Mouse (Mus musculus) thymus, postnatal 4 days (tissue): ENCODE data around the gene Myl6b.
A peak's percentile ranks its signal among the peaks of the same experiment; 100 is the strongest.
"Not testable (repeated sequence)": the region's sequence is repeated elsewhere in the genome, so short reads cannot be mapped to it uniquely, and the experiment has no call there.

Source experiments
- DNase-seq: peaks from one replicate; pipeline ENCODE4 v3.0.0; 2021

Gene Myl6b

GRCm38 (mm10) chr10:128516677-128517076 lies 18.2 kb upstream of the Myl6b start:
- DNase-seq, result no peak

GRCm38 (mm10) chr10:128516029-128516428 lies 17.5 kb upstream of the Myl6b start:
- no peak for DNase-seq

- no peak for DNase-seq
Measured at GRCm38 (mm10) chr10:128515044-128515443, 16.6 kb upstream of the Myl6b start.

GRCm38 (mm10) chr10:128511761-128512160 lies 13.3 kb upstream of the Myl6b start:
- no peak for DNase-seq

DNA sequence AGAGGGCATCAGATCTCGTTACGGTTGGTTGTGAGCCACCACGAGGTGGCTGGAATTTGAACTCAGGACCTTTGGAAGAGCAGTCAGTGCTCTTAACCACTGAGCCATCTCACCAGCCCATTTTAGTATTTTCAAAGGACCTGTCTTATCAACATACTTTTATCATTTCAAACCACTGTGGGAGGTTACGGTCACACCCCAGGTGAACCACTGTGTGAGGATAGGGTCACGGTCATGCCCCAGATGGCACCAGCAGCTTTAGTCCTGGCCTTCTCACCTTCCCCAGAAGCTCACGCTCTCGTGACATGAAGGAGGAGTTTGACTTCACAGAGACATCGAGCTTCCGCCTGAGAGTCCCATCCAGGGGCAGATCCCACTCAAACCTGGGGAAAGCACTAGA lies 12.7 kb upstream of the Myl6b start:
- no peak for DNase-seq

DNA sequence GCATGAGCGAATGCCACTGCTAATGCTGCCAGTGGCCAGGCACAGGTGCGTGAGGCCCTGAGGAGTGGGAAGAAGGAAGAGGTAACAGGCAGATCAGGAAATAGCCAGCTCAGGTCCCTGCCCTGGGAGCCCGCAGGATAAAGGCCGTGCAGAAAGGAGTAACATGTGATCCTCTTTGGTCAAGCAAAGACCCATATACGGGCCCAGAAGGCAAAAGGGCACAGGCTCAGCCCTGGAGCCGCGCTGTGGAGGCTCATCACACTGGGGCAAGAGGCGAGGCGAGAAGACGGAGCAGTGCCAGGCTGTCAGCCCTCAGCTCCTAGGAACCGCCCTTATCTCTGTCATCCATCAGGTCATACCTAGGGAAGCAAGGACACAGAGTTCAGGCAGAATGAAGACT lies 11.8 kb upstream of the Myl6b start:
- no peak for DNase-seq

DNA sequence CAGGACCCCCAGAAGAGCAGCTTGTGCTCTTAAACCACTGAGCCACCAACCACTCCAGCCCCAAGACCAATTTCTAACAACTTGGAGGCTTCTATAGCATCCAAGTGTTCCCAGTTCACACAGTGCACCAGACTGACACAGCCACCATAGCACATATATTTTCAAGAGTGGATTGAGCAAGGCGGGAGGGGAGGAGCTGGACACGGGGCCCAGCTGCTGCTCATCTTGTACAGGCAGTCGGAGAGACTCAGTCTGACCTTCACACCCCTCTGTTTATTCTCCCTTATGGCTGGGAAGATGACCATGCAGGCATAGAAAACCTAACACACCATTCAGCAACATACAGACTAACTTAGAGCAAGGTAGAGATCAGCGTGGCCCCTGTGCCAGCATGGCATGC lies 11.3 kb upstream of the Myl6b start:
- DNase-seq, result no peak

GRCm38 (mm10) chr10:128509203-128509602 lies 10.7 kb upstream of the Myl6b start:
- no peak for DNase-seq

DNA sequence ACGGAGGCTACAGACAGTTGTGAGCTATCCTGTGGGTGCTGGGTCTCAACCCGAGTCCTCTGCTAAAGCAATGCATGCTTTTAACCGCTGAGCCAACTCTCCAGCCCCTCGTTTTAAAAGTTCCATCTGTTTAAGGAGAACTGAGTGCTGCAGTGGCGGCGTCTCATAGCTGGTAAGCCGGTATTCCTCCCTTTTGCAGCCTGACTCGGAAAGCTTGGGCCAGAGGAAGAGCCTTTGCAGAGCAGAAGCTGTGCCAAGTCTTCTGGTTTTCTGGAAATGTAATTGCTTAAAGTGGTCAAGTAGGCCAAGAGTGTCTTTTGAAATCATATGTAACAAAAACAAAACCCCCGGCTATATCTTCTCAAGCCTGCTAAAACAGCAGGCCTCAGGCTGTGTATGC lies 9.8 kb upstream of the Myl6b start:
- no peak for DNase-seq

DNA sequence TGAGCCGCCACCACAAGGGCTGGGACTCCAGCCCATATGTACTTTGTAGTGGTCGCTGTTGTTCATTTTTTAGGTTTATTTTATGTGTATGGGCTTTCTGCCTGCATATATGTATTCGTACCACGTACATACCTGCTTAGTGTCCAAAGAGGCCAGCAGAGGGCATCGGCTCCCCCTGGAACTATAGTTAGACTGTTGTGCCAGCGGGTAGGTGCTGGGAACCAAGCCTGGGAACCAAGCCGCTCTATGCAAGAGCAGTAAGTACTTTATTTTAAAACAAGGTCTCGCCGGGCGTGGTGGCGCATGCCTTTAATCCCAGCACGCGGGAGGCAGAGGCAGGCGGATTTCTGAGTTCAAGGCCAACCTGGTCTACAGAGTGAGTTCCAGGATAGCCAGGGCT lies 7.5 kb upstream of the Myl6b start:
- no peak for DNase-seq

GRCm38 (mm10) chr10:128505371-128505667 lies 6.8 kb upstream of the Myl6b start:
- DNase-seq, result not testable (repeated sequence)

- DNase-seq, result no peak
Measured at GRCm38 (mm10) chr10:128504641-128505370, 6.3 kb upstream of the Myl6b start.

GRCm38 (mm10) chr10:128504012-128504411 lies 5.5 kb upstream of the Myl6b start:
- no peak for DNase-seq

GRCm38 (mm10) chr10:128503532-128503931 lies 5.0 kb upstream of the Myl6b start:
- no peak for DNase-seq

- DNase-seq, result no peak
Measured at GRCm38 (mm10) chr10:128502341-128502740, 3.9 kb upstream of the Myl6b start.

DNA sequence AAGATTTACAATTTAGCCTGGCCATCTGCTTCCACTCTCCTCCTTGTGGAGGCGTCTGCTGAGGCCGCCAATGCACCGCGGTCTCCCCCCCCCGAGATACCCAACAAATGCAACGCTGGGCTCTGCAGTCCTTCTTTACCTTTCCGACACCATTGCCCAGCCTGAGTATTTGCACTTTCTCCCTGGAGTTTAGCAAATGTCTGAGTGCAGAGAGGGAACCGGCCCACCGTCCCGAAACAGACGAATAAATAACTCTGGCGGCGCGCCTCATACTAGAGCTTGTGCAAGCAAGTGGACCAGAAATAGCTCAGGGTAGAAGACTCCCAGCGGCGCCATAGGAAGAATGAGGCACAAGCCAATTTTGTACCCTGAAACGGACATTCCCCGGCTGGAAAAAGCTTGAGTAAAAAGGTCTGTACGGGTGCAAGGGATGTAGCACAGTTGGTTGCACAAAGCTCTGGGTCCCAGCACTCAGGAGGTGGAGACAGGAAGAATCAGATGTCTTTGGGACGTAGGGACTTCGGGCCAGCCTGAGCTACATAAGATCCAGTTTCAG lies 709 bp upstream of the Myl6b start:
- peak; percentile 65 for DNase-seq

DNA sequence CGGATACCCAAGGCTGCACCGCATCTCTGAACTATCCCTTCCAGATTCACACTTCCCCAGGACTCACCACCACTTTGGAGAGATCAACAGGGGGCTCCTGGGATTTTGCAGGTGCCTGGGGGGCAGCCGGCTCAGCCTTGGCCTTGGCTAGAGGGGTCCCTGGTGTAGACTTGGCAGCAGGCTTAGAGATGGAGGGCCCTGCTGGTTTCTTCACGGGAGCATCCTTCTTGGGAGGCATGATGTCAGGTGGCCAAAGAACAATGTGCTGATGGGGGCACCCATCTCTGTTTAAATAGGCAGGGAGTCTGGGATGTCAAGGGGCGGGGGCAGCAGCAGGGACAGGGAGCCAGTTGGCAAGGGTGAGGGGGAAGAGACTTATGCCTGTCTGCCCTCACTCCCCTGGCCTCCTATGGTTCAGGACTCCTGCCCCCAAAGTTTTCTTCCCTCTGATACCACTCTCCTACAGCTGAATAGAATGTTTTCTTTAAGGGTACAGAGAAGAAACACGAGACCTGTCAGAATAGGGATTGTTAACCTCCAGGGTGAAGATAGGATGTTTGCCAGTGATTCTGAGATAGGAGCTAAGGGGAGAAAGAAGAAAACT lies 1.2 kb downstream of the Myl6b start:
- DNase-seq, result no peak

DNA sequence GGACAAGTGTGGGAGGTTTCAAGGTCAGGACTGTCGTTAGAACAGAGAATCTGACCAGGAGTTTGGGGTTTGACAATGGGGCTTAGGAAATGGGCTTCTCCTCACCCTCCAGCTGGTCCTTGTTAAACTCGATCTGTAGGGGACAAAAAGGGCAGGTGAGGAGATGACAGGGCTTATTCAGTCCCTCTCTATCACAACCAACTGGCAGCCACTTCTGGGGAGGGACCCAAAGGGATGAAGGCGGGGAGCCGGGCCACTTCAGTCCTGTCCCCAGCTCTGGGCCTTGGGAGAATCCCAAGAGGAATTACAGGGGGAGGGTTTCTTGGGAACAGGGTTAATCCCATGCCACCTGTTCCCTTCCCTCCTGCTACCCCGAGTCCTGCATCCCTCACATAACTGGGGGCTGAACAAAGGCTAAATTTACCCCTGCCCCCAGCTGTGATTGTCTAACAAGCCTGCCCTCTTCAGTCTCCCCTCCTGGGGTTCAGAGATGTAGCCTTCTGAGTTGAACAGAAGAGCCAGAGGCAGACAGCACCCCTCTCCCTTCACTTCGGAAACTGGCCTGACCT lies 1.9 kb downstream of the Myl6b start:
- DNase-seq, result no peak

DNA sequence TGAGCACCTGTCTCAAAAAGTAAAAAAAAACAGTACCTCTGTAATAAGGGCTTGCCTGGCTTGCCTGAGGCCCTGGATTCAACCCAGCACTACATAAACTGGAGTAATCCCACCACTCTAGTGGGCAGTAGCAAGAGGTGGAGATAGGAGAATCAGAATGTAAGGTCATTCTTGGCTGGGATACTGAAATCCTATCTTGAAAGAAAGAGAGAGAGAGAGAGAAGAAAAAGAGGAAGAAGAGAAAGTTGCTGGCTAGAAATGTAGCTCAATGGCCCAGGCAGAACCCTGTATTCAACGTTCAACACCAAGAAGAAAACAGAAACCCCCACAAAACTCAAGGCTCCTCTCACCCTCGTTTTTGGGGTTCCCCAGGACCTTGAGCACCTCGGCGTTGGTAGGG lies 2.6 kb downstream of the Myl6b start:
- no peak for DNase-seq

GRCm38 (mm10) chr10:128495270-128495669 lies 3.2 kb downstream of the Myl6b start:
- DNase-seq, result no peak

DNA sequence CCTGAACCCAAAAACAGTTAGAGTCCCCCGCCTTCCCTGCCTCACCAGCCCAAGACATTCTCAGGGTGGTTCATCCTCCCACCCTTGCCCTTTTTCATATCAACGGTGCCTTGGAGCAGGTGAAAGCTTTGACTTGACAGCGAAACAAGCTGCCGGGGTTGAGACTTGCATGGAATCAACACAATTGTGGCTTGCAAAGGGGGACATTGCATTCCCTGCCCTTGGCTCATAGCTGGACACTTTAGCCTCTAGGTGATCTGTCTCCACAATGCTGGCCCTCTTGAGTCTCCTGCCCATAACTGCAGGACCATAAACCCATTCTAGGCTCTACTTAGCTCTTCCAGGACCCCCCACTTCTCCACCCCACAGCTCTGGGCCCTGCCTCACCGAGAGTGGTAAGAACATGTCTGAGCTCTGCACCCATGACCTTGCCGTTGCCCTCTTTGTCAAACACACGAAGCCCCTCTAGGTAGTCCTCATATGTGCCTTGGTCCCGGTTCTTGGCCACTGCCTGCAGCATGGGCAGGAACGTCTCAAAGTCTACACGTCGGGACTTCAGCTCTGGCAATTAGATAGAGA lies 3.7 kb downstream of the Myl6b start:
- peak; percentile 44 for DNase-seq

GRCm38 (mm10) chr10:128493695-128494666 lies 4.5 kb downstream of the Myl6b start, which contains the start of gene Myl6:
Gene Myl6 (minus strand): TSS chr10:128494145.
- DNase-seq, result peak; percentile 98

DNA sequence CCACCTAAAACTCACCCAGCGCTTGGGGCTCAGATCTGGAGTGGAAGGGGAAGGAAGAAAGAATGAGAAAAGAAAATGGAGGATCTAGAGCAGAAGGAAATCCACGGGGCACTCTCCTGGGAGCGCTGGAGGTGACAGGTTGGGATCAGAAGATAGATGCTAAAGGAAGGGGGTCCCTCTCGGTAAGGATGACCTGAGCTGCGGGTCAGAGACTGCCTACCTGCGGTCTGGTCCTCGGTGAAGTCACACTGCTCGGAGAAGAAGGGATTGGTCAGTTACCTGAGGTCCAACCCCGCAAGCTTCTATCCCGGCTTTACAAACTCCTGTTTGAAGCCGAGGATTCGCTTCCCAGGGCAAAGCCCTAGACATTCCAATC lies 5.2 kb downstream of the Myl6b start:
- DNase-seq, result no peak
